Mouse (Mus musculus) kidney, postnatal 0 days (tissue): Measurements from ENCODE around the gene Naa60. TPM values are rescaled to one million over a fixed set of nuclear protein-coding genes. Genes with fewer than 3 reads are reported as not detected.

Experiments
- ATAC-seq: fragments of 200-750 bp; cut with Nextera tagmentation; replicated peaks from 2 replicates; pipeline ENCODE4 v1.8.0; 2017; ENCODE audit warnings: low read depth, moderate number of reproducible peaks, moderate TSS enrichment, moderate library complexity; ENCODE audit not compliant: low FRiP score
- DNase-seq: peaks from one replicate; pipeline ENCODE4 v3.0.0-alpha.2; 2016; ENCODE audit warnings: low spot score
- H3K27ac ChIP-seq: fragments of 300-500 bp; sonication (generic); 2 replicates; pipeline ENCODE4 v1.5.1; 2014; ENCODE audit warnings: mild to moderate bottlenecking
- H3K27me3 ChIP-seq: fragments of 300-500 bp; sonication (generic); 2 replicates; pipeline ENCODE4 v1.6.1; 2014; ENCODE audit warnings: low read length, mixed read lengths; ENCODE audit not compliant: insufficient read depth
- H3K36me3 ChIP-seq: fragments of 300-500 bp; sonication (generic); 2 replicates; pipeline ENCODE4 v1.6.1; 2014; ENCODE audit warnings: low read length, mixed read lengths; ENCODE audit not compliant: insufficient read depth
- H3K4me1 ChIP-seq: fragments of 300-500 bp; sonication (generic); replicated peaks from 2 replicates; pipeline ENCODE4 v1.6.1; 2014; ENCODE audit warnings: antibody characterized with exemption, low read length, mixed read lengths; ENCODE audit not compliant: insufficient read depth
- H3K4me2 ChIP-seq: fragments of 300-500 bp; sonication (generic); 2 replicates; pipeline ENCODE4 v1.6.1; 2014; ENCODE audit warnings: mild to moderate bottlenecking, low read length, moderate library complexity, mixed read lengths
- H3K4me3 ChIP-seq: fragments of 300-500 bp; sonication (generic); replicated peaks from 2 replicates; pipeline ENCODE4 v1.5.1; 2014; ENCODE audit warnings: low read depth, low read length
- H3K9ac ChIP-seq: fragments of 300-500 bp; sonication (generic); 2 replicates; pipeline ENCODE4 v1.6.1; 2014; ENCODE audit warnings: low read depth, low read length
- H3K9me3 ChIP-seq: fragments of 300-500 bp; sonication (generic); replicated peaks from 2 replicates; pipeline ENCODE4 v1.6.1; 2016; ENCODE audit warnings: low read length, inconsistent platforms, mixed read lengths
- CTCF ChIP-seq: IDR thresholded peaks from 2 replicates; pipeline ENCODE4 v1.5.1; 2016; ENCODE audit warnings: antibody characterized with exemption, low read depth, mild to moderate bottlenecking, moderate library complexity
- WGBS: fragments of 180-500 bp; shearing (Covaris S2); extraction: QIAGEN DNeasy Blood & Tissue Kit; methylation state at CpG from one replicate; pipeline ENCODE4 v1.1.7; 2014; 5-methylcytosine and 5-hydroxymethylcytosine counted together
- polyA plus RNA-seq: library from polyadenylated mRNA; unstranded; fragments of >200 nt; fragmentation: Nextera tagmentation; extraction: Ambion mirVana; gene quantifications from 2 replicates; pipeline ENCODE4 v1.2.1, GENCODE M21; 2015

The Naa60 gene
- polyA plus RNA-seq, 1 experiment from 2014 or later, result 40.9 TPM

- no peaks in the 10 kb centered on the region for H3K27me3 ChIP-seq
- no peak for TF ChIP-seq CTCF
- no peak overlapping the region for H3K4me3 ChIP-seq
- no peaks in the 10 kb centered on the region for H3K9me3 ChIP-seq
- peaks cover 32% of the 10 kb centered on the region; the same call in 1 of the 2 replicates for H3K36me3 ChIP-seq
- DNase-seq, result no peak
- no peak overlapping the region for H3K27ac ChIP-seq
- no peak overlapping the region for H3K9ac ChIP-seq
- WGBS, result 76% methylated on average over 6 of the region's 6 CpGs
- no peaks in the 10 kb centered on the region for H3K4me1 ChIP-seq
- no peak overlapping the region for H3K4me2 ChIP-seq
- no peak for ATAC-seq
These were observed 23.9 kb downstream of the Naa60 start for GRCm38 (mm10) chr16:3896046-3896445.

- DNase-seq, result no peak
- H3K27ac ChIP-seq, result no peak overlapping the region
- ATAC-seq, result no peak
- peaks cover 37% of the 10 kb centered on the region; the same call in 1 of the 2 replicates for H3K36me3 ChIP-seq
- H3K27me3 ChIP-seq, result no peaks in the 10 kb centered on the region
- TF ChIP-seq CTCF, result no peak
- H3K4me2 ChIP-seq, result no peak overlapping the region
- WGBS, result 95% methylated on average over 1 of the region's 1 CpGs
- H3K4me3 ChIP-seq, result no peak overlapping the region
- H3K4me1 ChIP-seq, result no peaks in the 10 kb centered on the region
- no peaks in the 10 kb centered on the region for H3K9me3 ChIP-seq
- H3K9ac ChIP-seq, result no peak overlapping the region
These were observed 24.4 kb downstream of the Naa60 start for GRCm38 (mm10) chr16:3896553-3896952.

- H3K36me3 ChIP-seq, result peaks cover 18% of the 10 kb centered on the region; the same call in 1 of the 2 replicates
- ATAC-seq (no peak), DNase-seq (no peak)
- no peaks in the 10 kb centered on the region for H3K9me3 ChIP-seq
- no peak for TF ChIP-seq CTCF
- no peak overlapping the region for H3K9ac ChIP-seq
- no peak overlapping the region for H3K27ac ChIP-seq
- H3K4me1 ChIP-seq, result peaks cover 5% of the 10 kb centered on the region
- no peaks in the 10 kb centered on the region for H3K27me3 ChIP-seq
- 69% methylated on average over 2 of the region's 2 CpGs for WGBS
- no peak overlapping the region for H3K4me3 ChIP-seq
- no peak overlapping the region for H3K4me2 ChIP-seq
These were observed 35.3 kb downstream of the Naa60 start for GRCm38 (mm10) chr16:3907471-3907870.

- Histone ChIP-seq H3K27me3 (no peaks in the 10 kb centered on the region), H3K4me3 (peak within 1 kb of the TSS; percentile 63), H3K4me2 (peak within 1 kb of the TSS; percentile 84), H3K36me3 (peaks cover 15% of the 10 kb centered on the region), H3K27ac (peak within 1 kb of the TSS; percentile 76; the same call in 1 of the 2 replicates), H3K4me1 (peaks cover 5% of the 10 kb centered on the region), H3K9me3 (no peaks in the 10 kb centered on the region), H3K9ac (peak within 1 kb of the TSS; percentile 82)
- peak; percentile 98 for DNase-seq
- under 1% methylated on average over 33 of the region's 33 CpGs for WGBS
- ATAC-seq, result peak; percentile 99
- peak; percentile 83 for TF ChIP-seq CTCF
These were observed 36.4 kb downstream of the Naa60 start, which contains the start of the genes 1700037C18Rik and Cluap1 for GRCm38 (mm10) chr16:3908537-3909111. TSS of gene 1700037C18Rik (minus strand) at chr16:3908689. TSS of gene Cluap1 (plus strand) at chr16:3908801.

GRCm38 (mm10) chr16:3909118-3909517 is 36.9 kb downstream of the Naa60 start:
- WGBS, result 5% methylated on average over 20 of the region's 20 CpGs
- Histone ChIP-seq H3K27me3 (no peaks in the 10 kb centered on the region), H3K4me2 (peak overlapping the region; percentile 84), H3K9me3 (no peaks in the 10 kb centered on the region), H3K4me1 (peaks cover 5% of the 10 kb centered on the region), H3K9ac (peak overlapping the region; percentile 82), H3K27ac (0 out of 2 replicates have a peak overlapping the region, but pooled peaks have one; percentile 76), H3K36me3 (peaks cover 14% of the 10 kb centered on the region; the same call in 1 of the 2 replicates), H3K4me3 (peak overlapping the region; percentile 63)
- ATAC-seq, result no peak
- DNase-seq, result peak; percentile 6
- no peak for TF ChIP-seq CTCF

- Histone ChIP-seq H3K9ac (no peak overlapping the region), H3K4me2 (no peak overlapping the region), H3K36me3 (peaks cover 10% of the 10 kb centered on the region), H3K9me3 (no peaks in the 10 kb centered on the region), H3K27me3 (no peaks in the 10 kb centered on the region), H3K4me3 (no peak overlapping the region), H3K4me1 (no peaks in the 10 kb centered on the region), H3K27ac (no peak overlapping the region)
- DNase-seq (no peak), ATAC-seq (no peak)
- no peak for TF ChIP-seq CTCF
- WGBS, result 94% methylated on average over 2 of the region's 2 CpGs
These were observed 48.6 kb downstream of the Naa60 start for GRCm38 (mm10) chr16:3920756-3921155.
